38 mouse cellular contexts compared by ENCODE assay signal in genomic region chr1:153935844-153936380, GRCm38 (mm10). TPM values are rescaled to one million over a fixed set of nuclear protein-coding genes. Genes with fewer than 3 reads are reported as not detected.
DNase-seq lines count a peak whose midpoint lies in the region; ATAC-seq and TF ChIP-seq lines count a peak whose summit lies in the region.
"Had no signal": no experiment of that assay in that cellular context is flagged by ENCODE, and none has a peak within 500 bp of the region (broad histone marks: within the 10 kb centered on the region; RNA-seq: fewer than 3 reads in every experiment).

No protein-coding gene starts in this region.

- H3K36me3 ChIP-seq in forebrain, postnatal 0 days (ENCODE audit: insufficient read depth): no peaks in the 10 kb centered on the region
- no peaks in the 10 kb centered on the region for H3K36me3 ChIP-seq in forebrain, embryonic 11.5 days (ENCODE audit: control insufficient read depth, insufficient read depth, low read length)
- H3K36me3 ChIP-seq in testis, adult 2 months (ENCODE audit: control insufficient read depth, insufficient read depth, low read length): no peaks in the 10 kb centered on the region
- H3K36me3 ChIP-seq in limb, embryonic 10.5 days: no peaks in the 10 kb centered on the region
- H3K36me3 ChIP-seq: embryonic facial prominence, embryonic 13.5 days; heart, embryonic 12.5 days; hindbrain, embryonic 13.5 days; limb, embryonic 13.5 days; liver, embryonic 12.5 days had no signal

- peak; percentile 43; the same call in 1 of the 2 replicates for ATAC-seq in forebrain, postnatal 0 days
- ATAC-seq in forebrain, embryonic 11.5 days (replicated peaks; ENCODE audit: low FRiP score): no peak
- ATAC-seq in monocyte, adult 5-6 weeks (replicated peaks; ENCODE audit: insufficient number of reproducible peaks, low FRiP score, low TSS enrichment, poor library complexity, severe bottlenecking): no peak
- ATAC-seq: CD4-positive, CD25-positive, alpha-beta regulatory T cell, adult 4 months; intestine, embryonic 16.5 days; liver, embryonic 12.5 days; liver, postnatal 0 days had no signal

- H3K9ac ChIP-seq in forebrain, postnatal 0 days: no peak overlapping the region
- no peak overlapping the region for H3K9ac ChIP-seq in forebrain, embryonic 11.5 days (ENCODE audit: low read length)
- H3K9ac ChIP-seq: embryonic facial prominence, embryonic 13.5 days; heart, embryonic 12.5 days; hindbrain, embryonic 13.5 days; limb, embryonic 13.5 days; liver, embryonic 12.5 days; liver, postnatal 0 days had no signal

- no peak overlapping the region for H3K4me3 ChIP-seq in forebrain, postnatal 0 days (ENCODE audit: low read depth, low read length)
- no peak overlapping the region for H3K4me3 ChIP-seq in forebrain, embryonic 11.5 days (ENCODE audit: low read depth, low read length)
- no peak overlapping the region for H3K4me3 ChIP-seq in testis, adult 2 months (ENCODE audit: control insufficient read depth, low read depth, low read length)
- H3K4me3 ChIP-seq in limb, embryonic 10.5 days: no peak overlapping the region
- H3K4me3 ChIP-seq: embryonic facial prominence, embryonic 13.5 days; heart, embryonic 12.5 days; hindbrain, embryonic 13.5 days; left cerebral cortex, adult 2 months; limb, embryonic 13.5 days; liver, embryonic 12.5 days had no signal

- 41% methylated on average over 12 of the region's 12 CpGs for WGBS in forebrain, postnatal 0 days
- 79% methylated on average over 12 of the region's 12 CpGs for WGBS in forebrain, embryonic 11.5 days
- WGBS in limb, embryonic 10.5 days: 87% methylated on average over 12 of the region's 12 CpGs

- no peaks in the 10 kb centered on the region for H3K4me1 ChIP-seq in forebrain, postnatal 0 days (ENCODE audit: insufficient read depth)
- H3K4me1 ChIP-seq in forebrain, embryonic 11.5 days (replicated peaks; ENCODE audit: control insufficient read depth, insufficient read depth, low read length): no peaks in the 10 kb centered on the region
- H3K4me1 ChIP-seq in testis, adult 2 months (ENCODE audit: control insufficient read depth, insufficient read depth, low read length): no peaks in the 10 kb centered on the region
- no peaks in the 10 kb centered on the region for H3K4me1 ChIP-seq in limb, embryonic 10.5 days
- H3K4me1 ChIP-seq: embryonic facial prominence, embryonic 13.5 days; heart, embryonic 12.5 days; hindbrain, embryonic 13.5 days; limb, embryonic 13.5 days had no signal

- no peak overlapping the region for H3K4me2 ChIP-seq in forebrain, postnatal 0 days (ENCODE audit: low read depth)
- H3K4me2 ChIP-seq in forebrain, embryonic 11.5 days (ENCODE audit: low read depth, low read length, severe bottlenecking): no peak overlapping the region
- H3K4me2 ChIP-seq: embryonic facial prominence, embryonic 13.5 days; heart, embryonic 12.5 days; hindbrain, embryonic 13.5 days; limb, embryonic 13.5 days; liver, embryonic 12.5 days had no signal

- no peaks in the 10 kb centered on the region for H3K9me3 ChIP-seq in forebrain, postnatal 0 days (ENCODE audit: low read length)
- H3K9me3 ChIP-seq in forebrain, embryonic 11.5 days (ENCODE audit: control insufficient read depth, low read length): no peaks in the 10 kb centered on the region
- no peaks in the 10 kb centered on the region for H3K9me3 ChIP-seq in limb, embryonic 10.5 days (replicated peaks)
- H3K9me3 ChIP-seq: embryonic facial prominence, embryonic 13.5 days; hindbrain, embryonic 13.5 days; limb, embryonic 13.5 days; liver, embryonic 12.5 days had no signal

- H3K27ac ChIP-seq in forebrain, postnatal 0 days (ENCODE audit: low read depth, low read length): no peak overlapping the region
- no peak overlapping the region; the same call in 1 of the 2 replicates for H3K27ac ChIP-seq in forebrain, embryonic 11.5 days (ENCODE audit: low read depth, low read length)
- peak overlapping the region; percentile 74 for H3K27ac ChIP-seq in testis, adult 2 months (ENCODE audit: control insufficient read depth, insufficient read depth, low read depth, low read length)
- H3K27ac ChIP-seq in limb, embryonic 10.5 days: peak overlapping the region; percentile 14; the same call in 1 of the 2 replicates
- H3K27ac ChIP-seq: embryonic facial prominence, embryonic 13.5 days; hindbrain, embryonic 13.5 days; left cerebral cortex, adult 2 months; limb, embryonic 13.5 days; liver, embryonic 12.5 days had no signal

- TF ChIP-seq POLR2A in testis, adult 2 months (IDR thresholded peaks at IDR 0.05; ENCODE audit: control insufficient read depth, low read depth, low read length): no peak

- H3K27me3 ChIP-seq in forebrain, postnatal 0 days (ENCODE audit: insufficient read depth, low read length): no peaks in the 10 kb centered on the region
- no peaks in the 10 kb centered on the region for H3K27me3 ChIP-seq in forebrain, embryonic 11.5 days (ENCODE audit: control insufficient read depth, insufficient read depth, low read length)
- no peaks in the 10 kb centered on the region for H3K27me3 ChIP-seq in testis, adult 2 months (ENCODE audit: control insufficient read depth, insufficient read depth, low read length)
- H3K27me3 ChIP-seq in limb, embryonic 10.5 days (ENCODE audit: low read depth, poor library complexity, severe bottlenecking): no peaks in the 10 kb centered on the region
- H3K27me3 ChIP-seq: embryonic facial prominence, embryonic 13.5 days; heart, embryonic 12.5 days; hindbrain, embryonic 13.5 days; limb, embryonic 13.5 days; liver, embryonic 12.5 days had no signal

- no peak for TF ChIP-seq CTCF in forebrain, postnatal 0 days (IDR thresholded peaks at IDR 0.05; ENCODE audit: low read depth)
- TF ChIP-seq CTCF in testis, adult 2 months (IDR thresholded peaks at IDR 0.05; ENCODE audit: control insufficient read depth, insufficient read depth, insufficient replicate concordance, low read depth, low read length): no peak

- peak; percentile 6 for DNase-seq in forebrain, postnatal 0 days
- DNase-seq in forebrain, embryonic 11.5 days (ENCODE audit: low spot score): no peak
- no peak for DNase-seq in testis, postnatal 10 days (ENCODE audit: low spot score)
- DNase-seq in limb, embryonic 10.5 days (ENCODE audit: low spot score): no peak
- no peak for DNase-seq in spleen, postnatal 36 days (ENCODE audit: low spot score in 2 of 2)
- DNase-seq: adrenal gland, adult 8-10 months; cerebellum, adult 11 months; cerebellum, adult 9-11 months; gastrocnemius, postnatal 14 days; heart, adult 18-20 months; heart, postnatal 4 days; kidney, adult 8-10 months; kidney, postnatal 10 days; liver, postnatal 0 days; lung, postnatal 36 days; midbrain, embryonic 14.5 days; thymus, postnatal 14 days had no signal

RNA-seq across cellular contexts. Expression of gene Teddm2, which starts 35.9 kb away (rescaled TPM):
- total RNA-seq in forebrain, postnatal 0 days (2014; rRNA removed): 2.3 and 2.9 TPM in 2 replicates
- polyA plus RNA-seq in forebrain, postnatal 0 days (2015; fragmentation: Nextera tagmentation; extraction: Ambion mirVana): 1.7 and 2.5 TPM in 2 replicates
- 0.40 and 0.45 TPM in 2 replicates for polyA plus RNA-seq in forebrain, embryonic 11.5 days (2014; fragmentation: Nextera tagmentation; extraction: Ambion mirVana)
- 4.8 and 5.6 TPM in 2 replicates for polyA plus RNA-seq in testis, adult 2 months (2012; rRNA removed)
- 0.69 and 0.74 TPM in 2 replicates for polyA plus RNA-seq in limb, embryonic 10.5 days (2016; fragmentation: Nextera tagmentation; extraction: Ambion mirVana)
- total RNA-seq in monocyte, adult 5-6 weeks (2017): 0.32 to 1.4 TPM (median 0.87 TPM) in 3 replicates
- total RNA-seq: megakaryocyte-erythroid progenitor cell, adult 5-6 weeks had no signal

RNA-seq across cellular contexts. Expression of gene Glul, which starts 36.2 kb away (rescaled TPM):
- 297 and 313 TPM in 2 replicates for total RNA-seq in forebrain, postnatal 0 days (2014; rRNA removed)
- 254 and 255 TPM in 2 replicates for polyA plus RNA-seq in forebrain, postnatal 0 days (2015; fragmentation: Nextera tagmentation; extraction: Ambion mirVana)
- polyA plus RNA-seq in forebrain, embryonic 11.5 days (2014; fragmentation: Nextera tagmentation; extraction: Ambion mirVana): 114 TPM in 2 replicates
- polyA plus RNA-seq in testis, adult 2 months (2012; rRNA removed): 605 and 633 TPM in 2 replicates
- 122 and 125 TPM in 2 replicates for polyA plus RNA-seq in limb, embryonic 10.5 days (2016; fragmentation: Nextera tagmentation; extraction: Ambion mirVana)
- 78.8 to 92.8 TPM (median 85.8 TPM) in 3 replicates for total RNA-seq in monocyte, adult 5-6 weeks (2017)

RNA-seq across cellular contexts. Expression of gene Teddm1a, which starts 44.4 kb away (rescaled TPM):
- total RNA-seq in forebrain, postnatal 0 days (2014; rRNA removed): not detected in 2 replicates
- polyA plus RNA-seq in forebrain, postnatal 0 days (2015; fragmentation: Nextera tagmentation; extraction: Ambion mirVana): 0.11 TPM in 1 of 2 replicates, not detected in the other
- polyA plus RNA-seq in forebrain, embryonic 11.5 days (2014; fragmentation: Nextera tagmentation; extraction: Ambion mirVana): not detected in 2 replicates
- not detected in 2 replicates for polyA plus RNA-seq in testis, adult 2 months (2012; rRNA removed)
- not detected in 2 replicates for polyA plus RNA-seq in limb, embryonic 10.5 days (2016; fragmentation: Nextera tagmentation; extraction: Ambion mirVana)
- not detected in 3 replicates for total RNA-seq in monocyte, adult 5-6 weeks (2017)
- total RNA-seq: adrenal gland, adult 8-10 months; adrenal gland, postnatal 4 days; common myeloid progenitor, adult 5-6 weeks; gastrocnemius, postnatal 14 days; heart, adult 18-20 months; heart, postnatal 4 days; layer of hippocampus, postnatal 14 days; left cerebral cortex, adult 2 months; left cerebral cortex, postnatal 25 days; megakaryocyte-erythroid progenitor cell, adult 5-6 weeks; neutrophil, adult 5-6 weeks had no signal
- polyA plus RNA-seq: embryonic facial prominence, embryonic 13.5 days; heart, embryonic 12.5 days; heart, postnatal 0 days; hindbrain, embryonic 13.5 days; intestine, embryonic 16.5 days; liver, embryonic 12.5 days; liver, postnatal 0 days; lung, embryonic 16.5 days; midbrain, embryonic 14.5 days; neural tube, embryonic 11.5 days; stomach, embryonic 14.5 days; urinary bladder, adult 2 months had no signal

Comparison
In these comparisons a context has a peak if more than half of its experiments do, and no peak if none do; other contexts are left out.
1. H3K27ac ChIP-seq: peak in testis, adult 2 months (single experiment) and limb, embryonic 10.5 days (single experiment); none in forebrain, postnatal 0 days (single experiment) and forebrain, embryonic 11.5 days (single experiment).